Mouse (Mus musculus) thymus, adult 2 months (tissue): ENCODE data around the gene Pld3.

Source experiments
- CTCF ChIP-seq: fragments of 200-500 bp; IDR thresholded peaks from 2 replicates; pipeline ENCODE4 v1.5.1; 2012; ENCODE audit warnings: mild to moderate bottlenecking, control low read depth, low read length, moderate library complexity, borderline replicate concordance; ENCODE audit not compliant: control insufficient read depth, poor library complexity, insufficient read depth; ENCODE audit errors: extremely low read depth
- POLR2A ChIP-seq: fragments of 200-500 bp; IDR thresholded peaks from 2 replicates; pipeline ENCODE4 v1.6.1; 2012; ENCODE audit warnings: mild to moderate bottlenecking, low read length, control low read depth, moderate library complexity; ENCODE audit not compliant: control insufficient read depth, poor library complexity, insufficient read depth; ENCODE audit errors: extremely low read depth

GRCm38 (mm10) chr7:27578465-27578864, 25.4 kb upstream of the Pld3 start:
- TF ChIP-seq CTCF, result no peak
- no peak for TF ChIP-seq POLR2A
